Comparison of ENCODE assay signal across 9 mouse cellular contexts in the genomic region with DNA sequence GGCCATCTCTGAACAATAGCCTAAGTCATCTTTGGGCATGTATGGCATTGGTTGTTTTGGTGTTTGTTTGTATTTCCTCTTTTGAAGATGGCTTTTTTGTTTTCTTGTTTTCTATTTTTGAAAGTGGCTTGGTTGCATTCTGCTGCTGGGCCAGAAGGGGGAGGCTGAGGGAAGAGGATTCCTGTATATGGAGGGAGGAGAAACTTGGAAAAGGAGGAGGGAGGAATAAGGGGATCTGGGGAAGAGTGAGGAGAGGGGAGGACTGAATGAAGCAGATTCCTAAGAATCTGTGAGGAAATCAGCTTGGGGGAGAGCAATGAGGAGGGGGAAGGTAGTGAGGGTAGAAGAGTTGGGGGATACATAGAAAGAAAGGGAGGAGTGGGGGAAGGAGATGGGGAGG.
DNase-seq lines count a peak whose midpoint lies in the region; ATAC-seq lines count a peak whose summit lies in the region.
"Had no signal": no experiment of that assay in that cellular context is flagged by ENCODE, and none has a peak within 500 bp of the region (broad histone marks: within the 10 kb centered on the region; RNA-seq: fewer than 3 reads in every experiment).

No protein-coding gene starts in this region.

- H3K27ac ChIP-seq in heart, embryonic 12.5 days (ENCODE audit: poor library complexity, severe bottlenecking): no peak overlapping the region
- no peak overlapping the region for H3K27ac ChIP-seq in midbrain, embryonic 13.5 days
- no peak overlapping the region for H3K27ac ChIP-seq in midbrain, embryonic 16.5 days (ENCODE audit: low read length)

- no peak overlapping the region for H3K4me2 ChIP-seq in heart, embryonic 12.5 days
- H3K4me2 ChIP-seq in midbrain, embryonic 13.5 days (replicated peaks): no peak overlapping the region
- no peak overlapping the region for H3K4me2 ChIP-seq in midbrain, embryonic 16.5 days (ENCODE audit: low read length)
- H3K4me2 ChIP-seq: embryonic facial prominence, embryonic 13.5 days had no signal

- no peaks in the 10 kb centered on the region for H3K36me3 ChIP-seq in heart, embryonic 12.5 days
- H3K36me3 ChIP-seq in midbrain, embryonic 13.5 days: no peaks in the 10 kb centered on the region
- H3K36me3 ChIP-seq in midbrain, embryonic 16.5 days (ENCODE audit: control insufficient read depth, insufficient read depth, low read length): no peaks in the 10 kb centered on the region
- H3K36me3 ChIP-seq: embryonic facial prominence, embryonic 13.5 days had no signal

- no peak overlapping the region for H3K4me3 ChIP-seq in heart, embryonic 12.5 days
- no peak overlapping the region for H3K4me3 ChIP-seq in midbrain, embryonic 13.5 days (replicated peaks)
- no peak overlapping the region for H3K4me3 ChIP-seq in midbrain, embryonic 16.5 days (ENCODE audit: low read depth, low read length)
- H3K4me3 ChIP-seq: embryonic facial prominence, embryonic 13.5 days had no signal

- H3K4me1 ChIP-seq in heart, embryonic 12.5 days (replicated peaks): no peaks in the 10 kb centered on the region
- peaks cover 19% of the 10 kb centered on the region for H3K4me1 ChIP-seq in midbrain, embryonic 13.5 days (replicated peaks)
- H3K4me1 ChIP-seq in midbrain, embryonic 16.5 days (ENCODE audit: control insufficient read depth, insufficient read depth, low read length): peaks cover 10% of the 10 kb centered on the region

- no peaks in the 10 kb centered on the region for H3K9me3 ChIP-seq in heart, embryonic 12.5 days (replicated peaks)
- no peaks in the 10 kb centered on the region for H3K9me3 ChIP-seq in midbrain, embryonic 13.5 days
- H3K9me3 ChIP-seq in midbrain, embryonic 16.5 days (replicated peaks; ENCODE audit: control insufficient read depth, low read length, poor library complexity, severe bottlenecking): no peaks in the 10 kb centered on the region
- H3K9me3 ChIP-seq: embryonic facial prominence, embryonic 13.5 days had no signal

- H3K27me3 ChIP-seq in heart, embryonic 12.5 days (replicated peaks): peaks cover 17% of the 10 kb centered on the region; the same call in 1 of the 2 replicates
- H3K27me3 ChIP-seq in midbrain, embryonic 13.5 days: no peaks in the 10 kb centered on the region
- no peaks in the 10 kb centered on the region for H3K27me3 ChIP-seq in midbrain, embryonic 16.5 days (ENCODE audit: control insufficient read depth, insufficient read depth, low read depth, low read length)

- ATAC-seq in heart, embryonic 12.5 days (ENCODE audit: insufficient number of reproducible peaks, low FRiP score): no peak
- ATAC-seq in midbrain, embryonic 13.5 days: peak; percentile 68; the same call in 1 of the 2 replicates
- no peak for ATAC-seq in midbrain, embryonic 16.5 days

- peak; percentile 15 to 66 for DNase-seq in heart, adult 18-20 months
- peak; percentile 67 to 78 for DNase-seq in cerebellum, postnatal 25 days
- peak; percentile 68 for DNase-seq in kidney, postnatal 10 days
- peak; percentile 12 to 44 for DNase-seq in right cerebral cortex, adult 2 months (ENCODE audit: low spot score in 2 of 2)
- no peak for DNase-seq in spleen, postnatal 36 days (ENCODE audit: low spot score in 2 of 2)

- H3K9ac ChIP-seq in heart, embryonic 12.5 days: no peak overlapping the region
- H3K9ac ChIP-seq in midbrain, embryonic 13.5 days (replicated peaks): no peak overlapping the region
- no peak overlapping the region for H3K9ac ChIP-seq in midbrain, embryonic 16.5 days (ENCODE audit: low read depth, low read length)
- H3K9ac ChIP-seq: embryonic facial prominence, embryonic 13.5 days had no signal

Comparison
In these comparisons a context has a peak if more than half of its experiments do, and no peak if none do; other contexts are left out.
1. DNase-seq: peak in heart, adult 18-20 months (2 of 2), cerebellum, postnatal 25 days (2 of 2), kidney, postnatal 10 days (single experiment) and right cerebral cortex, adult 2 months (2 of 2); none in spleen, postnatal 36 days (0 of 2).